Mouse (Mus musculus): Measurements from ENCODE around the gene Tmem30a.

DNA sequence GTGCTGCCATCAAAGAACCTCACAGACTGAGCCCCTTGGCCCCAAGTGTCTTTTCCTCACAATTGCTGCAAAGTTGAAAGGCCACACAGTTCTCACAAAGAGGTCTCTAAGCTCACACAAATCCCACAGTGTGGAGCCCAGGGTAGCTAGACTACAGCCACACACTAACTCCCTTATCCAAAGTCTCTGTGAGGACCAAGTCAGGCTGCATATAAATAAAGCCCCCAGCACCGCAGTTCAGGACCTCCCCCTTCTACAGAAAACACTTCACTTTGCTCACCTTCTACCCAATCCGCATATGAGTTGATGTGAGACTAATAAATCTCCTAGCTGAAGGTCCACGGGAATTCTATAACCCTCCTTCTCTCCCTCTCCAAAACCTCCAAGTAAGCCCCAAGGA lies 8.9 kb downstream of the Tmem30a start:
- TF ChIP-seq POLR2A (IDR thresholded peaks at IDR 0.05; ENCODE audit: low read depth, low read length), result no peak
- TF ChIP-seq CTCF (IDR thresholded peaks at IDR 0.05; ENCODE audit: extremely low read depth, insufficient read length, insufficient replicate concordance, low read depth, low read length), result no peak
